Mouse (Mus musculus) spleen, adult 2 months (tissue): ENCODE data around the gene Rtkn. TPM values are rescaled to one million over a fixed set of nuclear protein-coding genes. Genes with fewer than 3 reads are reported as not detected.
A peak's percentile ranks its signal among the peaks of the same experiment; 100 is the strongest.

Experiments used
- DNase-seq, 2 experiments: peaks; one replicate each; pipeline versions ENCODE4 v3.0.0 to v3.0.0-alpha.2; 2012 to 2021; ENCODE audit warnings: low spot score in 2 of 2, low read depth in 1 of 2
- H3K27ac ChIP-seq: fragments of 200-500 bp; 2 replicates; pipeline ENCODE4 v1.5.1; 2012; ENCODE audit warnings: low read length, inconsistent platforms; ENCODE audit not compliant: insufficient read depth
- H3K27me3 ChIP-seq: fragments of 200-500 bp; 2 replicates; pipeline ENCODE4 v1.6.1; 2012; ENCODE audit warnings: mild to moderate bottlenecking, moderate library complexity, low read length, inconsistent platforms; ENCODE audit not compliant: control insufficient read depth, insufficient read depth
- H3K36me3 ChIP-seq: fragments of 200-500 bp; 2 replicates; pipeline ENCODE4 v1.6.1; 2012; ENCODE audit warnings: mild to moderate bottlenecking, low read length, inconsistent platforms; ENCODE audit not compliant: control insufficient read depth, insufficient read depth
- H3K4me1 ChIP-seq: fragments of 200-500 bp; 2 replicates; pipeline ENCODE4 v1.6.1; 2011; ENCODE audit warnings: inconsistent platforms; ENCODE audit not compliant: control insufficient read depth, insufficient read depth, insufficient read length
- H3K4me3 ChIP-seq: fragments of 200-500 bp; 2 replicates; pipeline ENCODE4 v1.5.1; 2011; ENCODE audit warnings: mild to moderate bottlenecking, inconsistent platforms; ENCODE audit not compliant: insufficient read depth, insufficient read length; ENCODE audit errors: extremely low read depth
- CTCF ChIP-seq: fragments of 200-500 bp; IDR thresholded peaks from 2 replicates; pipeline ENCODE4 v1.5.1; 2011; ENCODE audit warnings: mild to moderate bottlenecking, inconsistent platforms; ENCODE audit not compliant: insufficient read depth, insufficient read length, insufficient replicate concordance; ENCODE audit errors: extremely low read depth
- POLR2A ChIP-seq: fragments of 200-500 bp; IDR thresholded peaks from 2 replicates; pipeline ENCODE4 v1.6.1; 2011; ENCODE audit warnings: low read depth, low read length, inconsistent platforms
- WGBS: fragments of 180-500 bp; shearing (Covaris S2); methylation state at CpG from one replicate; pipeline ENCODE4 v1.1.7; 2018; 5-methylcytosine and 5-hydroxymethylcytosine counted together
- polyA plus RNA-seq: library from polyadenylated mRNA; depleted of rRNA; stranded (reverse); fragments of >200 nt; gene quantifications from 2 replicates; pipeline ENCODE4 v1.2.3, GENCODE M21; 2012

The Rtkn gene
- polyA plus RNA-seq, 1 experiment = 3.6 TPM

GRCm38 (mm10) chr6:83098411-83098810 lies 36.9 kb upstream of the Rtkn start:
- TF ChIP-seq POLR2A = no peak
- no peak for TF ChIP-seq CTCF
- Histone ChIP-seq H3K4me3 (no peak overlapping the region), H3K36me3 (no peaks in the 10 kb centered on the region; the same call in 1 of the 2 replicates), H3K27me3 (no peaks in the 10 kb centered on the region), H3K27ac (no peak overlapping the region), H3K4me1 (peaks cover 13% of the 10 kb centered on the region)
- no peak for DNase-seq
- 79% methylated on average over 2 of the region's 2 CpGs for WGBS

DNA sequence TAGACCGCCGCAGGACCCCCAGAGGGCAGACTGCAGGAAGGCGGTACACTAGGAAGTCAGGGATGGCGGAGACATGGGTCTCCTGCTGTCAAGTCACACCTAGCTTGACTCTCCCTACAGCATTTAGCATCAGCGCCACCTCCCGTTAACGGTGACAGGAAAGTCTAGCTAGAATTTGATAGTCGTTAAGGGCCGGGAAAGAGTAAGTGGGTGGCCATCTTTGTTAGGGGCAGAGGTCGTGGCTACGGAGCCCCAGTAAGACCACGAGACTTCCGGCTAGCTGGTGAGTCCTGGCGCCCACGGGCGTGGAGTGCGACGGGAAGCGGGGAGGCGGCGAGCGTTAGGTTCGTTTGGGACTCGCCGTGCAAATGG lies 34.0 kb upstream of the Rtkn start, which contains the start of the genes Ccdc142 and Gm42688:
TSS of gene Ccdc142 (plus strand) at position 286 of the 372 bp plus-strand sequence.
TSS of gene Gm42688 (plus strand) at position 302 of the 372 bp plus-strand sequence.
- peak; percentile 82 to 93 for DNase-seq
- no peaks in the 10 kb centered on the region; the same call in 1 of the 2 replicates for H3K36me3 ChIP-seq
- WGBS = 1% methylated on average over 25 of the region's 25 CpGs
- peaks cover 13% of the 10 kb centered on the region for H3K4me1 ChIP-seq
- H3K4me3 ChIP-seq = peak within 1 kb of the TSS; percentile 68
- peak within 1 kb of the TSS; percentile 70 for H3K27ac ChIP-seq
- no peaks in the 10 kb centered on the region for H3K27me3 ChIP-seq
- peak; percentile 33; the same call in 1 of the 2 replicates for TF ChIP-seq CTCF
- TF ChIP-seq POLR2A = no peak

DNA sequence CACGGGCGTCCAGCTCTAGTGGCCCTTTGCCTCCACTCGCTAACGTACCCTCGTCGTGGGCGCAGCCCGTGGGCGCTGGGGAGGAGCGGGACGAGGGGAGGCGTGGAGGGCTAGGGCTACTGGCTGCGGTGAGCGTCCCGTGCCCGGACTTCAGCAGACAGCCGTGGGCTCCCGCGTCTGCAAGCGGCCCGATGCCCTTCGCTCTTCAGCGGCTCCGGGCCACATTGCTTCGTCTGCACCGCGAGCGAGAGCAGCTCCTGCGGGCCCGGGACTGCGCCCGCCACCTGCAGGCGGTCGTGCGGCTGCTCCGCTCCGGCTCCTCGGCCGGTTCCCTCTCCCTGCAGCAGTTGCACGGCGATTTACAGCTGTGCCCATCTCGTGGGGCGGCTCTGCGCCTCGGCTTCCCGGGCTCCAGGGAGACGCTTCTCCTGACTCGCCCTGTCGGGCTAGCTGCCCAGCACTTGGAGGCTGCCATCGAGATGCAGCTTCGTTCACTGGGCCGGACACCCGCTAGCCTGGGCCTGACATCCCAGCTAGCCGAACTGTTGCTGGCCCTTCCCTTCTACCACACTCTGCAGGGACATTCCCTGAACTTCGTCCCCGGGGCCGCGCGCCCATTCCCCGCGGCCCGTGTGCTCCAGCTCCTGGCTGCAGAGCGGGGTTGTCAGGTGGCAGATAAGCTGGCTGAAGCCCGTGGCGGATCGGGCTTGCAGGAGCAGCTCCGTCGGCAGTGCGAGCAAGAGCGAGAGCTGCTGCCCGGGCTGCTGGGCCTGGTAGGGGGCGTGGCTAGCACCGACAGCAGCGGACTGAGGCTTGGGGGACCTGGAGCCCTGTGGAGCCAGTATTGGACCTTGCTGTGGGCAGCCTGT lies 33.3 kb upstream of the Rtkn start:
- Histone ChIP-seq H3K27me3 (no peaks in the 10 kb centered on the region), H3K36me3 (no peaks in the 10 kb centered on the region; the same call in 1 of the 2 replicates), H3K4me3 (peak overlapping the region; percentile 68), H3K27ac (peak overlapping the region; percentile 70), H3K4me1 (peaks cover 13% of the 10 kb centered on the region)
- peak in 1 of 2 experiments; percentile 63 for DNase-seq
- WGBS = under 1% methylated on average over 74 of the region's 74 CpGs
- TF ChIP-seq POLR2A (no peak), CTCF (peak; percentile 60)

GRCm38 (mm10) chr6:83103130-83103650 lies 32.1 kb upstream of the Rtkn start:
- DNase-seq = no peak

DNA sequence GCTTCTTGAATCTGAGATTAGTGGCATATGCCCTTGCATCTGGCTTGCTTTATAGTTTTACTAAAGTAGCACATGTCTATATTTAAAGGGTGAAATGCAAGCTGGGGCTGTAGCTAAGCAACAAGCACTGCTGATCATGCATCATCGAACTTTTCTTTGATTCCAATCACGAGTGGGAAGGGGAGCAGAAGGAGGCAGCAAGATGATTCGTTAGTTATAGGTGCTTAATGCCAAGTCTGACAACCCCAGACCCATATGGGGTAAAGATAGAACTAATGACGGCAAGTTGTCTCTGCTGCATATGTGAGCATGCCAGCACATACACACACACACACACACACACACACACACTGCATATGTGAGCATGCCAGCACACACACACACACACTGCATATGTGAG lies 31.1 kb upstream of the Rtkn start:
- H3K36me3 ChIP-seq = no peaks in the 10 kb centered on the region; the same call in 1 of the 2 replicates
- H3K27me3 ChIP-seq = no peaks in the 10 kb centered on the region
- H3K4me1 ChIP-seq = peaks cover 13% of the 10 kb centered on the region
- 89% methylated on average over 4 of the region's 4 CpGs for WGBS
- H3K4me3 ChIP-seq = no peak overlapping the region
- no peak overlapping the region for H3K27ac ChIP-seq
- DNase-seq = no peak
- TF ChIP-seq CTCF (no peak), POLR2A (no peak)

More at GRCm38 (mm10) chr6:83103130-83103650, 32.1 kb upstream of the Rtkn start:
- H3K27ac ChIP-seq = no peak overlapping the region
- 93% methylated on average over 11 of the region's 11 CpGs for WGBS
- H3K36me3 ChIP-seq = no peaks in the 10 kb centered on the region; the same call in 1 of the 2 replicates
- no peaks in the 10 kb centered on the region for H3K27me3 ChIP-seq
- peaks cover 13% of the 10 kb centered on the region for H3K4me1 ChIP-seq
- TF ChIP-seq CTCF = no peak
- no peak for TF ChIP-seq POLR2A
- no peak overlapping the region for H3K4me3 ChIP-seq

- Histone ChIP-seq H3K27ac (no peak overlapping the region), H3K4me1 (peaks cover 7% of the 10 kb centered on the region; the same call in 1 of the 2 replicates), H3K27me3 (no peaks in the 10 kb centered on the region), H3K36me3 (no peaks in the 10 kb centered on the region; the same call in 1 of the 2 replicates), H3K4me3 (no peak overlapping the region)
- 50% methylated on average over 13 of the region's 13 CpGs for WGBS
- no peak for TF ChIP-seq POLR2A
- peak; percentile 76; the same call in 1 of the 2 replicates for TF ChIP-seq CTCF
- DNase-seq = peak in 1 of 2 experiments; percentile 74
These were observed 27.5 kb upstream of the Rtkn start for GRCm38 (mm10) chr6:83107566-83108400.
